Mouse (Mus musculus) midbrain, embryonic 14.5 days (tissue): Measurements from ENCODE around the gene Nudt7. TPM values are rescaled to one million over a fixed set of nuclear protein-coding genes. Genes with fewer than 3 reads are reported as not detected.

Experiments used
- ATAC-seq: fragments of 200-750 bp; cut with Nextera tagmentation; 2 replicates; pipeline ENCODE4 v1.8.0; 2017; ENCODE audit warnings: moderate number of reproducible peaks, moderate library complexity; ENCODE audit not compliant: low FRiP score, low TSS enrichment
- DNase-seq: peaks from one replicate; pipeline ENCODE4 v3.0.0-alpha.2; 2015
- H3K27ac ChIP-seq: fragments of 300-500 bp; sonication (generic); replicated peaks from 2 replicates; pipeline ENCODE4 v1.5.1; 2014; ENCODE audit warnings: mild to moderate bottlenecking, low read depth, low read length, moderate library complexity
- H3K27me3 ChIP-seq: fragments of 300-500 bp; sonication (generic); 2 replicates; pipeline ENCODE4 v1.6.1; 2014; ENCODE audit warnings: low read length, control low read depth, mixed read lengths; ENCODE audit not compliant: control insufficient read depth, insufficient read depth
- H3K36me3 ChIP-seq: fragments of 300-500 bp; sonication (generic); 2 replicates; pipeline ENCODE4 v1.6.1; 2014; ENCODE audit warnings: low read length, control low read depth; ENCODE audit not compliant: control insufficient read depth, insufficient read depth
- H3K4me1 ChIP-seq: fragments of 300-500 bp; sonication (generic); 2 replicates; pipeline ENCODE4 v1.6.1; 2014; ENCODE audit warnings: mild to moderate bottlenecking, antibody characterized with exemption, low read length, control low read depth; ENCODE audit not compliant: control insufficient read depth, insufficient read depth
- H3K4me2 ChIP-seq: fragments of 300-500 bp; sonication (generic); 2 replicates; pipeline ENCODE4 v1.6.1; 2014; ENCODE audit warnings: mild to moderate bottlenecking, low read length, moderate library complexity
- H3K4me3 ChIP-seq: fragments of 300-500 bp; sonication (generic); replicated peaks from 2 replicates; pipeline ENCODE4 v1.5.1; 2014; ENCODE audit warnings: low read depth, low read length
- H3K9ac ChIP-seq: fragments of 300-500 bp; sonication (generic); replicated peaks from 2 replicates; pipeline ENCODE4 v1.6.1; 2014; ENCODE audit warnings: mild to moderate bottlenecking, low read length, moderate library complexity
- H3K9me3 ChIP-seq: fragments of 300-500 bp; sonication (generic); 2 replicates; pipeline ENCODE4 v1.6.1; 2016; ENCODE audit warnings: low read length, control low read depth, mixed read lengths; ENCODE audit not compliant: control insufficient read depth
- WGBS: fragments of 180-500 bp; shearing (Covaris S2); extraction: QIAGEN DNeasy Blood & Tissue Kit; methylation state at CpG from one replicate; pipeline ENCODE4 v1.1.7; 2014; 5-methylcytosine and 5-hydroxymethylcytosine counted together
- polyA plus RNA-seq: library from polyadenylated mRNA; unstranded; fragments of >200 nt; fragmentation: Nextera tagmentation; extraction: Ambion mirVana; gene quantifications from 2 replicates; pipeline ENCODE4 v1.2.1, GENCODE M21; 2014

Nudt7 gene
- polyA plus RNA-seq, result 3.0 and 3.1 TPM in 2 replicates

- H3K4me3 ChIP-seq, result peak within 1 kb of the TSS; percentile 38
- ATAC-seq (peak; percentile 82), DNase-seq (peak; percentile 90)
- peak within 1 kb of the TSS; percentile 68 for H3K4me2 ChIP-seq
- H3K4me1 ChIP-seq, result peaks cover 5% of the 10 kb centered on the region; the same call in 1 of the 2 replicates
- no peaks in the 10 kb centered on the region for H3K27me3 ChIP-seq
- no peak within 1 kb of the TSS for H3K27ac ChIP-seq
- WGBS, result 4% methylated on average over 23 of the region's 23 CpGs
- H3K9me3 ChIP-seq, result no peaks in the 10 kb centered on the region
- H3K9ac ChIP-seq, result peak within 1 kb of the TSS; percentile 23; the same call in 1 of the 2 replicates
- no peaks in the 10 kb centered on the region for H3K36me3 ChIP-seq
Observed at GRCm38 (mm10) chr8:114133510-114134362, at the start of gene Nudt7. TSS of gene Nudt7 (plus strand) at chr8:114133557.

GRCm38 (mm10) chr8:114087932-114088331, 45.4 kb upstream of the Nudt7 start:
- no peaks in the 10 kb centered on the region for H3K36me3 ChIP-seq
- H3K27ac ChIP-seq, result no peak overlapping the region
- no peak for ATAC-seq
- H3K9ac ChIP-seq, result no peak overlapping the region
- no peaks in the 10 kb centered on the region for H3K4me1 ChIP-seq
- H3K27me3 ChIP-seq, result no peaks in the 10 kb centered on the region
- H3K4me3 ChIP-seq, result no peak overlapping the region
- H3K9me3 ChIP-seq, result no peaks in the 10 kb centered on the region
- no peak for DNase-seq
- 95% methylated on average over 4 of the region's 4 CpGs for WGBS
- H3K4me2 ChIP-seq, result no peak overlapping the region

- Histone ChIP-seq H3K4me1 (no peaks in the 10 kb centered on the region), H3K9ac (no peak overlapping the region), H3K36me3 (no peaks in the 10 kb centered on the region), H3K27me3 (no peaks in the 10 kb centered on the region), H3K9me3 (no peaks in the 10 kb centered on the region), H3K27ac (no peak overlapping the region), H3K4me2 (no peak overlapping the region), H3K4me3 (no peak overlapping the region)
- ATAC-seq (no peak), DNase-seq (no peak)
- WGBS, result 82% methylated on average over 4 of the region's 4 CpGs
Observed at GRCm38 (mm10) chr8:114090736-114091135, 42.6 kb upstream of the Nudt7 start.

GRCm38 (mm10) chr8:114093321-114093720, 40.0 kb upstream of the Nudt7 start:
- no peak for DNase-seq
- no peak for ATAC-seq
- WGBS, result 94% methylated on average over 3 of the region's 3 CpGs
- H3K27ac ChIP-seq, result no peak overlapping the region
- no peak overlapping the region for H3K4me2 ChIP-seq
- no peaks in the 10 kb centered on the region for H3K27me3 ChIP-seq
- no peak overlapping the region for H3K9ac ChIP-seq
- no peak overlapping the region for H3K4me3 ChIP-seq
- no peaks in the 10 kb centered on the region for H3K36me3 ChIP-seq
- no peaks in the 10 kb centered on the region for H3K9me3 ChIP-seq
- H3K4me1 ChIP-seq, result no peaks in the 10 kb centered on the region

- Histone ChIP-seq H3K9ac (no peak overlapping the region), H3K27me3 (no peaks in the 10 kb centered on the region), H3K27ac (no peak overlapping the region), H3K4me3 (no peak overlapping the region), H3K9me3 (no peaks in the 10 kb centered on the region), H3K4me1 (no peaks in the 10 kb centered on the region), H3K36me3 (no peaks in the 10 kb centered on the region), H3K4me2 (no peak overlapping the region)
- ATAC-seq (no peak), DNase-seq (no peak)
- 95% methylated on average over 4 of the region's 4 CpGs for WGBS
Observed at GRCm38 (mm10) chr8:114094526-114094925, 38.8 kb upstream of the Nudt7 start.

GRCm38 (mm10) chr8:114100561-114101206, 32.7 kb upstream of the Nudt7 start:
- Histone ChIP-seq H3K9me3 (no peaks in the 10 kb centered on the region), H3K4me2 (no peak overlapping the region), H3K27ac (no peak overlapping the region), H3K27me3 (no peaks in the 10 kb centered on the region), H3K4me1 (no peaks in the 10 kb centered on the region), H3K9ac (no peak overlapping the region), H3K4me3 (no peak overlapping the region), H3K36me3 (no peaks in the 10 kb centered on the region)
- ATAC-seq (no peak), DNase-seq (no peak)
- WGBS, result 78% methylated on average over 14 of the region's 14 CpGs

- H3K27ac ChIP-seq, result no peak overlapping the region
- no peaks in the 10 kb centered on the region for H3K27me3 ChIP-seq
- H3K4me1 ChIP-seq, result no peaks in the 10 kb centered on the region
- ATAC-seq (no peak), DNase-seq (no peak)
- H3K4me2 ChIP-seq, result no peak overlapping the region
- H3K4me3 ChIP-seq, result no peak overlapping the region
- no peaks in the 10 kb centered on the region for H3K9me3 ChIP-seq
- H3K36me3 ChIP-seq, result no peaks in the 10 kb centered on the region
- 85% methylated on average over 7 of the region's 7 CpGs for WGBS
- H3K9ac ChIP-seq, result no peak overlapping the region
Observed at GRCm38 (mm10) chr8:114103401-114103800, 30.0 kb upstream of the Nudt7 start.

- ATAC-seq (no peak), DNase-seq (no peak)
- no peak overlapping the region for H3K4me2 ChIP-seq
- no peaks in the 10 kb centered on the region for H3K36me3 ChIP-seq
- no peaks in the 10 kb centered on the region for H3K27me3 ChIP-seq
- H3K27ac ChIP-seq, result no peak overlapping the region
- no peak overlapping the region for H3K4me3 ChIP-seq
- 84% methylated on average over 5 of the region's 5 CpGs for WGBS
- H3K4me1 ChIP-seq, result peaks cover 4% of the 10 kb centered on the region; the same call in 1 of the 2 replicates
- H3K9ac ChIP-seq, result no peak overlapping the region
- H3K9me3 ChIP-seq, result no peaks in the 10 kb centered on the region
Observed at GRCm38 (mm10) chr8:114105971-114106370, 27.4 kb upstream of the Nudt7 start.
